Mouse (Mus musculus): ENCODE data around the gene Slc15a3. TPM values are rescaled to one million over a fixed set of nuclear protein-coding genes. Genes with fewer than 3 reads are reported as not detected.

Slc15a3 gene
- polyA plus RNA-seq, 1 experiment from 2014 or later = 0.42 TPM

GRCm38 (mm10) chr19:10815871-10816270 lies 23.7 kb upstream of the Slc15a3 start:
- H3K36me3 ChIP-seq (ENCODE audit: control insufficient read depth, insufficient read depth) = no peaks in the 10 kb centered on the region
- no peak overlapping the region for H3K9ac ChIP-seq (ENCODE audit: low read length)
- no peak overlapping the region for H3K4me2 ChIP-seq (ENCODE audit: low read depth, low read length)
- no peak for ATAC-seq (replicated peaks; ENCODE audit: extremely low read depth, insufficient read depth, low FRiP score)
- no peaks in the 10 kb centered on the region for H3K27me3 ChIP-seq (ENCODE audit: control insufficient read depth, insufficient read depth, low read length)
- H3K4me1 ChIP-seq (ENCODE audit: control insufficient read depth, insufficient read depth, low read length) = no peaks in the 10 kb centered on the region
- no peak overlapping the region for H3K4me3 ChIP-seq (ENCODE audit: low read length)
- no peak overlapping the region for H3K27ac ChIP-seq (ENCODE audit: low read length)
- WGBS = 75% methylated on average over 6 of the region's 6 CpGs
- no peaks in the 10 kb centered on the region for H3K9me3 ChIP-seq (replicated peaks; ENCODE audit: control insufficient read depth, low read length)

GRCm38 (mm10) chr19:10816462-10816861 lies 23.1 kb upstream of the Slc15a3 start:
- H3K9ac ChIP-seq (ENCODE audit: low read length) = no peak overlapping the region
- no peak for ATAC-seq (replicated peaks; ENCODE audit: extremely low read depth, insufficient read depth, low FRiP score)
- H3K9me3 ChIP-seq (replicated peaks; ENCODE audit: control insufficient read depth, low read length) = no peaks in the 10 kb centered on the region
- H3K4me2 ChIP-seq (ENCODE audit: low read depth, low read length) = no peak overlapping the region
- H3K4me1 ChIP-seq (ENCODE audit: control insufficient read depth, insufficient read depth, low read length) = no peaks in the 10 kb centered on the region
- no peak overlapping the region for H3K27ac ChIP-seq (ENCODE audit: low read length)
- H3K36me3 ChIP-seq (ENCODE audit: control insufficient read depth, insufficient read depth) = no peaks in the 10 kb centered on the region
- WGBS = 35% methylated on average over 2 of the region's 2 CpGs
- H3K27me3 ChIP-seq (ENCODE audit: control insufficient read depth, insufficient read depth, low read length) = no peaks in the 10 kb centered on the region
- no peak overlapping the region for H3K4me3 ChIP-seq (ENCODE audit: low read length)

GRCm38 (mm10) chr19:10818217-10818946 lies 21.1 kb upstream of the Slc15a3 start:
- H3K4me3 ChIP-seq (ENCODE audit: low read length) = peak overlapping the region; percentile 21
- H3K27me3 ChIP-seq (ENCODE audit: control insufficient read depth, insufficient read depth, low read length) = no peaks in the 10 kb centered on the region
- 37% methylated on average over 17 of the region's 17 CpGs for WGBS
- H3K9ac ChIP-seq (ENCODE audit: low read length) = no peak overlapping the region; the same call in 1 of the 2 replicates
- no peaks in the 10 kb centered on the region for H3K4me1 ChIP-seq (ENCODE audit: control insufficient read depth, insufficient read depth, low read length)
- no peaks in the 10 kb centered on the region for H3K36me3 ChIP-seq (ENCODE audit: control insufficient read depth, insufficient read depth)
- ATAC-seq (replicated peaks; ENCODE audit: extremely low read depth, insufficient read depth, low FRiP score) = no peak
- H3K27ac ChIP-seq (ENCODE audit: low read length) = no peak overlapping the region
- peak overlapping the region; percentile 31 for H3K4me2 ChIP-seq (ENCODE audit: low read depth, low read length)
- no peaks in the 10 kb centered on the region for H3K9me3 ChIP-seq (replicated peaks; ENCODE audit: control insufficient read depth, low read length)

- ATAC-seq (replicated peaks; ENCODE audit: extremely low read depth, insufficient read depth, low FRiP score) = no peak
- Histone ChIP-seq H3K9ac (ENCODE audit: low read length) (no peak overlapping the region), H3K4me3 (ENCODE audit: low read length) (no peak overlapping the region), H3K27me3 (ENCODE audit: control insufficient read depth, insufficient read depth, low read length) (no peaks in the 10 kb centered on the region), H3K9me3 (replicated peaks; ENCODE audit: control insufficient read depth, low read length) (no peaks in the 10 kb centered on the region), H3K4me2 (ENCODE audit: low read depth, low read length) (no peak overlapping the region), H3K4me1 (ENCODE audit: control insufficient read depth, insufficient read depth, low read length) (no peaks in the 10 kb centered on the region), H3K27ac (ENCODE audit: low read length) (no peak overlapping the region), H3K36me3 (ENCODE audit: control insufficient read depth, insufficient read depth) (no peaks in the 10 kb centered on the region)
- WGBS = 62% methylated on average over 7 of the region's 7 CpGs
Observed at GRCm38 (mm10) chr19:10821319-10821718, 18.2 kb upstream of the Slc15a3 start.

GRCm38 (mm10) chr19:10822534-10822933 lies 17.0 kb upstream of the Slc15a3 start:
- no peak for ATAC-seq (replicated peaks; ENCODE audit: extremely low read depth, insufficient read depth, low FRiP score)
- Histone ChIP-seq H3K9me3 (replicated peaks; ENCODE audit: control insufficient read depth, low read length) (no peaks in the 10 kb centered on the region), H3K4me1 (ENCODE audit: control insufficient read depth, insufficient read depth, low read length) (no peaks in the 10 kb centered on the region), H3K27ac (ENCODE audit: low read length) (no peak overlapping the region), H3K4me2 (ENCODE audit: low read depth, low read length) (no peak overlapping the region), H3K4me3 (ENCODE audit: low read length) (no peak overlapping the region), H3K9ac (ENCODE audit: low read length) (no peak overlapping the region), H3K36me3 (ENCODE audit: control insufficient read depth, insufficient read depth) (no peaks in the 10 kb centered on the region), H3K27me3 (ENCODE audit: control insufficient read depth, insufficient read depth, low read length) (no peaks in the 10 kb centered on the region)
- 92% methylated on average over 4 of the region's 4 CpGs for WGBS

- no peak overlapping the region for H3K4me3 ChIP-seq (ENCODE audit: low read length)
- no peak overlapping the region for H3K27ac ChIP-seq (ENCODE audit: low read length)
- H3K9ac ChIP-seq (ENCODE audit: low read length) = no peak overlapping the region
- no peak for ATAC-seq (replicated peaks; ENCODE audit: extremely low read depth, insufficient read depth, low FRiP score)
- WGBS = 77% methylated on average over 7 of the region's 7 CpGs
- H3K36me3 ChIP-seq (ENCODE audit: control insufficient read depth, insufficient read depth) = no peaks in the 10 kb centered on the region
- H3K4me1 ChIP-seq (ENCODE audit: control insufficient read depth, insufficient read depth, low read length) = no peaks in the 10 kb centered on the region
- H3K4me2 ChIP-seq (ENCODE audit: low read depth, low read length) = no peak overlapping the region
- no peaks in the 10 kb centered on the region for H3K9me3 ChIP-seq (replicated peaks; ENCODE audit: control insufficient read depth, low read length)
- H3K27me3 ChIP-seq (ENCODE audit: control insufficient read depth, insufficient read depth, low read length) = no peaks in the 10 kb centered on the region
Observed at GRCm38 (mm10) chr19:10824061-10824460, 15.5 kb upstream of the Slc15a3 start.

GRCm38 (mm10) chr19:10828321-10828720 lies 11.2 kb upstream of the Slc15a3 start:
- Histone ChIP-seq H3K36me3 (ENCODE audit: control insufficient read depth, insufficient read depth) (no peaks in the 10 kb centered on the region), H3K4me3 (ENCODE audit: low read length) (no peak overlapping the region), H3K4me2 (ENCODE audit: low read depth, low read length) (no peak overlapping the region), H3K9ac (ENCODE audit: low read length) (no peak overlapping the region), H3K9me3 (replicated peaks; ENCODE audit: control insufficient read depth, low read length) (no peaks in the 10 kb centered on the region), H3K27me3 (ENCODE audit: control insufficient read depth, insufficient read depth, low read length) (no peaks in the 10 kb centered on the region), H3K4me1 (ENCODE audit: control insufficient read depth, insufficient read depth, low read length) (no peaks in the 10 kb centered on the region), H3K27ac (ENCODE audit: low read length) (no peak overlapping the region)
- ATAC-seq (replicated peaks; ENCODE audit: extremely low read depth, insufficient read depth, low FRiP score) = no peak
- 85% methylated on average over 5 of the region's 5 CpGs for WGBS

GRCm38 (mm10) chr19:10829436-10830175 lies 9.9 kb upstream of the Slc15a3 start, which contains the start of gene Cd6:
Gene Cd6, minus strand, starts transcription at chr19:10830058.
- ATAC-seq (replicated peaks; ENCODE audit: extremely low read depth, insufficient read depth, low FRiP score) = no peak
- Histone ChIP-seq H3K27ac (ENCODE audit: low read length) (no peak within 1 kb of the TSS), H3K36me3 (ENCODE audit: control insufficient read depth, insufficient read depth) (no peaks in the 10 kb centered on the region), H3K9me3 (replicated peaks; ENCODE audit: control insufficient read depth, low read length) (no peaks in the 10 kb centered on the region), H3K27me3 (ENCODE audit: control insufficient read depth, insufficient read depth, low read length) (no peaks in the 10 kb centered on the region), H3K4me2 (ENCODE audit: low read depth, low read length) (no peak within 1 kb of the TSS), H3K4me1 (ENCODE audit: control insufficient read depth, insufficient read depth, low read length) (no peaks in the 10 kb centered on the region), H3K4me3 (ENCODE audit: low read length) (no peak within 1 kb of the TSS), H3K9ac (ENCODE audit: low read length) (no peak within 1 kb of the TSS)
- WGBS = 82% methylated on average over 16 of the region's 16 CpGs

GRCm38 (mm10) chr19:10831424-10831823 lies 8.1 kb upstream of the Slc15a3 start:
- H3K9me3 ChIP-seq (replicated peaks; ENCODE audit: control insufficient read depth, low read length) = no peaks in the 10 kb centered on the region
- WGBS = 5% methylated on average over 5 of the region's 5 CpGs
- no peak overlapping the region for H3K9ac ChIP-seq (ENCODE audit: low read length)
- ATAC-seq (replicated peaks; ENCODE audit: extremely low read depth, insufficient read depth, low FRiP score) = peak; percentile 62
- H3K4me1 ChIP-seq (ENCODE audit: control insufficient read depth, insufficient read depth, low read length) = no peaks in the 10 kb centered on the region
- H3K27me3 ChIP-seq (ENCODE audit: control insufficient read depth, insufficient read depth, low read length) = no peaks in the 10 kb centered on the region
- no peaks in the 10 kb centered on the region for H3K36me3 ChIP-seq (ENCODE audit: control insufficient read depth, insufficient read depth)
- H3K27ac ChIP-seq (ENCODE audit: low read length) = no peak overlapping the region
- H3K4me3 ChIP-seq (ENCODE audit: low read length) = no peak overlapping the region
- H3K4me2 ChIP-seq (ENCODE audit: low read depth, low read length) = no peak overlapping the region

All from heart, embryonic 16.5 days (tissue).